Mouse (Mus musculus): ENCODE measurements around the gene Foxk1.

- TF ChIP-seq POLR2A (IDR thresholded peaks at IDR 0.05; ENCODE audit: control insufficient read depth in 1 of 2, insufficient read depth in 1 of 2, low read depth in 1 of 2, low read length in 2 of 2, poor library complexity in 1 of 2) (no peak), MAX (IDR thresholded peaks at IDR 0.05; ENCODE audit: low read length) (peak; percentile 71), TAL1 (IDR thresholded peaks at IDR 0.05; ENCODE audit: low read length) (no peak), CTCF (IDR thresholded peaks at IDR 0.05 in 2 of 3, conservative IDR thresholded peaks at IDR 0.05 in 1 of 3; ENCODE audit: control insufficient read depth in 1 of 3, insufficient read depth in 1 of 3, low read depth in 2 of 3, low read length in 3 of 3, poor library complexity in 1 of 3, severe bottlenecking in 1 of 3) (peak; percentile 87 to 98 (median 90)), ZC3H11A (IDR thresholded peaks at IDR 0.05; ENCODE audit: low read depth, low read length) (no peak), GATA1 (IDR thresholded peaks at IDR 0.05; ENCODE audit: low read depth, low read length) (no peak), POLR2AphosphoS2 (IDR thresholded peaks at IDR 0.05; ENCODE audit: low read length) (no peak), RAD21 (IDR thresholded peaks at IDR 0.05; ENCODE audit: low read depth, low read length) (peak; percentile 60), MYC (IDR thresholded peaks at IDR 0.05; ENCODE audit: low read depth, low read length) (peak; percentile 68), ZNF384 (IDR thresholded peaks at IDR 0.05; ENCODE audit: low read depth, low read length) (no peak)
Measured at GRCm38 (mm10) chr5:142478829-142479435, 77.6 kb downstream of the Foxk1 start.

Data from MEL (cell line).